Mouse (Mus musculus) embryo, embryonic 10.5 days (tissue): ENCODE data around the gene Ptger1.
A peak's percentile ranks its signal among the peaks of the same experiment; 100 is the strongest.

Experiments used
- DNase-seq: peaks from one replicate; pipeline ENCODE4 v3.0.0-alpha.2; 2015; ENCODE audit warnings: low spot score

Ptger1 gene

GRCm38 (mm10) chr8:83697374-83698220 lies 31.1 kb downstream of the Ptger1 start:
- DNase-seq = no peak

GRCm38 (mm10) chr8:83698291-83698660 lies 31.8 kb downstream of the Ptger1 start:
- peak; percentile 39 for DNase-seq

- DNase-seq = peak; percentile 83
Measured at GRCm38 (mm10) chr8:83698661-83699453, 32.4 kb downstream of the Ptger1 start, which contains the start of gene Pkn1. Pkn1 (minus strand) TSS chr8:83699179.

GRCm38 (mm10) chr8:83699566-83699965 lies 33.1 kb downstream of the Ptger1 start:
- peak; percentile 73 for DNase-seq

GRCm38 (mm10) chr8:83700423-83701085 lies 34.1 kb downstream of the Ptger1 start:
- no peak for DNase-seq

GRCm38 (mm10) chr8:83703426-83703825 lies 36.9 kb downstream of the Ptger1 start:
- DNase-seq = no peak

GRCm38 (mm10) chr8:83706411-83706810 lies 39.9 kb downstream of the Ptger1 start:
- no peak for DNase-seq

- DNase-seq = no peak
Measured at GRCm38 (mm10) chr8:83707554-83707953, 41.1 kb downstream of the Ptger1 start.

- no peak for DNase-seq
Measured at GRCm38 (mm10) chr8:83714676-83715030, 48.2 kb downstream of the Ptger1 start.

- DNase-seq = peak; percentile 99
Measured at GRCm38 (mm10) chr8:83715031-83715690, 48.7 kb downstream of the Ptger1 start, which contains the start of gene Ddx39. Ddx39 (plus strand) TSS chr8:83715177.

- DNase-seq = peak; percentile 6
Measured at GRCm38 (mm10) chr8:83715771-83716170, 49.3 kb downstream of the Ptger1 start.

GRCm38 (mm10) chr8:83716563-83716962 lies 50.1 kb downstream of the Ptger1 start:
- no peak for DNase-seq

- DNase-seq = no peak
Measured at GRCm38 (mm10) chr8:83719048-83719447, 52.6 kb downstream of the Ptger1 start.

GRCm38 (mm10) chr8:83719693-83720092 lies 53.2 kb downstream of the Ptger1 start:
- no peak for DNase-seq

GRCm38 (mm10) chr8:83721405-83722025 lies 55.0 kb downstream of the Ptger1 start:
- DNase-seq = no peak
